In the genomic region with DNA sequence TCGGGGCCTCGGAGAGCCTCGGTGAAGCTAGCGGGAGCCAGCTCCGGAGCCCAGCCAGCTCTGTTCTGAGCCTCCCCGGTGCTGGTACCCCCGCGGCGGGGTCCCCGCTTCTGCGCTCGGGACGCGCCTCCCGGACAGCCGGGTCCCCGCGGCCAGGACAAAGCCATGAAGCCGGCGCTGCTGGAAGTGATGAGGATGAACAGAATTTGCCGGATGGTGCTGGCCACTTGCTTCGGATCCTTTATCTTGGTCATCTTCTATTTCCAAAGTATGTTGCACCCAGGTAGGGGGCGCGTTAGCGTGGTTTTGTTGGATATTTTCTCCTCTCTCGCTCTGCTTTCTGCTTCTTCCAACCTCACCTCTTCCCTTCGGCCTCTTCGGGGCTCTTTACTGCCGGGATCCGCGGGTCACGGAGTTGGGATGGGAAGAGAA, we compare ENCODE assay signal across 7 mouse cellular contexts. TPM values are rescaled to one million over a fixed set of nuclear protein-coding genes. Genes with fewer than 3 reads are reported as not detected.
DNase-seq lines count a peak whose midpoint lies in the region; ATAC-seq and TF ChIP-seq lines count a peak whose summit lies in the region.

No protein-coding gene starts in this region.

- no peak for TF ChIP-seq POLR2A in bone marrow macrophage, adult 2 months (IDR thresholded peaks at IDR 0.05; ENCODE audit: borderline replicate concordance, low read depth, low read length)
- no peak for TF ChIP-seq POLR2A in spleen, adult 2 months (IDR thresholded peaks at IDR 0.05; ENCODE audit: low read depth, low read length)

- no peak; the same call in 1 of the 2 replicates for TF ChIP-seq CTCF in bone marrow macrophage, adult 2 months (IDR thresholded peaks at IDR 0.05; ENCODE audit: low read depth, low read length)
- TF ChIP-seq CTCF in spleen, adult 2 months (IDR thresholded peaks at IDR 0.05; ENCODE audit: extremely low read depth, insufficient read depth, insufficient read length, insufficient replicate concordance): no peak

- WGBS in forebrain, embryonic 11.5 days: under 1% methylated on average over 32 of the region's 32 CpGs
- WGBS in midbrain, embryonic 10.5 days: under 1% methylated on average over 32 of the region's 32 CpGs
- under 1% methylated on average over 32 of the region's 32 CpGs for WGBS in spleen, adult 2 months

- H3K27ac ChIP-seq in bone marrow macrophage, adult 2 months (ENCODE audit: insufficient read depth, low read depth, low read length): no peak overlapping the region
- H3K27ac ChIP-seq in forebrain, embryonic 11.5 days (ENCODE audit: low read depth, low read length): peak overlapping the region; percentile 71
- H3K27ac ChIP-seq in midbrain, embryonic 10.5 days (replicated peaks): peak overlapping the region; percentile 84
- peak overlapping the region; percentile 55 for H3K27ac ChIP-seq in spleen, adult 2 months (ENCODE audit: insufficient read depth, low read length)

- peak overlapping the region; percentile 85 for H3K9ac ChIP-seq in forebrain, embryonic 11.5 days (ENCODE audit: low read length)

- H3K36me3 ChIP-seq in forebrain, embryonic 11.5 days (ENCODE audit: control insufficient read depth, insufficient read depth, low read length): no peaks in the 10 kb centered on the region
- H3K36me3 ChIP-seq in midbrain, embryonic 10.5 days: no peaks in the 10 kb centered on the region
- no peaks in the 10 kb centered on the region for H3K36me3 ChIP-seq in spleen, adult 2 months (ENCODE audit: control insufficient read depth, insufficient read depth, low read length)

- H3K27me3 ChIP-seq in forebrain, embryonic 11.5 days (ENCODE audit: control insufficient read depth, insufficient read depth, low read length): peaks cover 12% of the 10 kb centered on the region; the same call in 1 of the 2 replicates
- H3K27me3 ChIP-seq in midbrain, embryonic 10.5 days (ENCODE audit: low read depth, poor library complexity, severe bottlenecking): peaks cover 81% of the 10 kb centered on the region
- H3K27me3 ChIP-seq in spleen, adult 2 months (ENCODE audit: control insufficient read depth, insufficient read depth, low read length): peaks cover 4% of the 10 kb centered on the region

- no peaks in the 10 kb centered on the region for H3K9me3 ChIP-seq in forebrain, embryonic 11.5 days (ENCODE audit: control insufficient read depth, low read length)
- H3K9me3 ChIP-seq in midbrain, embryonic 10.5 days (replicated peaks): no peaks in the 10 kb centered on the region

- peak overlapping the region; percentile 84 for H3K4me2 ChIP-seq in forebrain, embryonic 11.5 days (ENCODE audit: low read depth, low read length, severe bottlenecking)

- peaks cover 4% of the 10 kb centered on the region; the same call in 1 of the 2 replicates for H3K4me1 ChIP-seq in bone marrow macrophage, adult 2 months (ENCODE audit: control insufficient read depth, insufficient read depth, low read length)
- H3K4me1 ChIP-seq in forebrain, embryonic 11.5 days (replicated peaks; ENCODE audit: control insufficient read depth, insufficient read depth, low read length): peaks cover 12% of the 10 kb centered on the region
- peaks cover 43% of the 10 kb centered on the region for H3K4me1 ChIP-seq in midbrain, embryonic 10.5 days
- H3K4me1 ChIP-seq in spleen, adult 2 months (ENCODE audit: control insufficient read depth, insufficient read depth, insufficient read length): peaks cover 11% of the 10 kb centered on the region

- peak; percentile 82 for DNase-seq in NIH3T3 (ENCODE audit: low read depth)
- DNase-seq in forebrain, embryonic 11.5 days (ENCODE audit: low spot score): no peak
- peak; percentile 51 for DNase-seq in induced T-regulatory cell, adult 2 months (ENCODE audit: low read depth)
- DNase-seq in left cerebral cortex, postnatal 14 days (ENCODE audit: low spot score in 2 of 2): peak; percentile 26 to 67
- no peak for DNase-seq in midbrain, embryonic 10.5 days (ENCODE audit: low spot score)
- DNase-seq in spleen, adult 2 months (ENCODE audit: low read depth in 1 of 2, low spot score in 2 of 2): peak in 1 of 2 experiments; percentile 36

- intact Hi-C loops in left cerebral cortex, postnatal 14 days (cut with DNase I): loop anchor here (5.0 to 10.0 kb wide), 6 partner anchors 59 to 212 kb away; no protein-coding TSS in a partner anchor

- peak; percentile 60 for ATAC-seq in forebrain, embryonic 11.5 days (replicated peaks; ENCODE audit: low FRiP score)

- H3K4me3 ChIP-seq in bone marrow macrophage, adult 2 months (ENCODE audit: insufficient read depth, low read length): peak overlapping the region; percentile 56
- H3K4me3 ChIP-seq in forebrain, embryonic 11.5 days (ENCODE audit: low read depth, low read length): peak overlapping the region; percentile 72
- H3K4me3 ChIP-seq in midbrain, embryonic 10.5 days: peak overlapping the region; percentile 76
- peak overlapping the region; percentile 90 for H3K4me3 ChIP-seq in spleen, adult 2 months (ENCODE audit: extremely low read depth, insufficient read depth, insufficient read length)

RNA-seq across cellular contexts. Expression of a gene that starts 0.4 kb away (rescaled TPM):
- 0.43 and 0.88 TPM in 2 replicates for polyA plus RNA-seq in bone marrow macrophage, adult 2 months (2012; ENCODE audit: insufficient read depth, insufficient read length, missing spikeins)
- 1.9 and 2.4 TPM in 2 replicates for polyA plus RNA-seq in forebrain, embryonic 11.5 days (2014; fragmentation: Nextera tagmentation; extraction: Ambion mirVana)
- total RNA-seq in left cerebral cortex, postnatal 14 days (2021): 10 to 100 TPM; 29.8 to 33.1 TPM
- polyA plus RNA-seq in midbrain, embryonic 10.5 days (2016; fragmentation: Nextera tagmentation; extraction: Ambion mirVana): 0.94 and 1.1 TPM in 2 replicates
- 9.2 and 13.6 TPM in 2 replicates for polyA plus RNA-seq in spleen, adult 2 months (2012; rRNA removed)

Comparison
In these comparisons a context has a peak if more than half of its experiments do, and no peak if none do; other contexts are left out.
1. DNase-seq: peak in NIH3T3 (single experiment), induced T-regulatory cell, adult 2 months (single experiment) and left cerebral cortex, postnatal 14 days (2 of 2); none in forebrain, embryonic 11.5 days (single experiment) and midbrain, embryonic 10.5 days (single experiment).
2. Peak in every context shown above with its lines, with median percentiles within 50 percentile points of each other: H3K4me3 ChIP-seq.